Mouse (Mus musculus) CD4-positive, CD25-positive, alpha-beta regulatory T cell, adult 4 months (primary cell): ENCODE data around the gene Lhx2. TPM values are rescaled to one million over a fixed set of nuclear protein-coding genes. Genes with fewer than 3 reads are reported as not detected.

Source experiments
- ATAC-seq: one replicate; pipeline ENCODE4 v1.8.0; 2017
- polyA plus RNA-seq, 2 experiments: library from polyadenylated mRNA; unstranded; fragments of 100-300 nt; shearing (Covaris generic); gene quantifications; one replicate each; pipeline ENCODE4 v1.2.1; 2017

Gene Lhx2
- polyA plus RNA-seq, 2 experiments from 2014 or later, result not detected

DNA sequence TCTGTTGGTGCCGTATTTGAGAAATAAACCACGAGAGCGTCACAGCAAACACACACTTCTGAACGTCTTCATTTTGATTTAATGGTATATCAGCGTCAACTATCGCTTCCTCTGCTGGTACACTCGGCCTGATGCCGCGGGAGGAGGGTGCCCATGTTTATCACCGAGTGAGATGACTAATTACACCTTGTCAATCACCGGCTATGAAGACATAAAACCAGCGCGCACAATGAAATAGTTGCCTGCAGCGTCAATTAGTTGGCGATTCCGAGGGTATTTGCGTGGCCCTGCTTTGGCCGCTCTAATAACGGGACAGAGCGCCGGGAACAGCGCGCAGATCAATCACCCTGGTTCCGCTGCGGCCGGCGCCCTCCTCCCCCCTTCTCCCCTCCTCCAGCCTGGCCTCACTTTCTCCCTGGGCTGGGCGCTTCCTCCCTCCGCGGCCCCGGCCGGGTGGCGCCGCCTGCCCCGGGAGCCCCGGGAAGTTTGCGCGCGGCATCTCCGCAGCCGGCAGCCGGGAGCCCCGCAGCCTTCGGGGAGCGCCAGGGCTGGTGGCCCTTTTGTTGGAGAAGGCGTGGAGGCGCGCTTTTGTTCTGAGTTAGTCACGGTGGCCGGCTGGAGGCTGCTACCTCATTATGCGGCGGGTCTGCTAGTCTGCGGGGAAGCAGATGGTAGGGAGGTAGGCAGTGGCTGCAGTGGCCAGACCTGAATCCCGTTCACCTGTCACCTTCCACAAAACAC lies 8.9 kb downstream of the Lhx2 start:
- peak; percentile 32 for ATAC-seq

DNA sequence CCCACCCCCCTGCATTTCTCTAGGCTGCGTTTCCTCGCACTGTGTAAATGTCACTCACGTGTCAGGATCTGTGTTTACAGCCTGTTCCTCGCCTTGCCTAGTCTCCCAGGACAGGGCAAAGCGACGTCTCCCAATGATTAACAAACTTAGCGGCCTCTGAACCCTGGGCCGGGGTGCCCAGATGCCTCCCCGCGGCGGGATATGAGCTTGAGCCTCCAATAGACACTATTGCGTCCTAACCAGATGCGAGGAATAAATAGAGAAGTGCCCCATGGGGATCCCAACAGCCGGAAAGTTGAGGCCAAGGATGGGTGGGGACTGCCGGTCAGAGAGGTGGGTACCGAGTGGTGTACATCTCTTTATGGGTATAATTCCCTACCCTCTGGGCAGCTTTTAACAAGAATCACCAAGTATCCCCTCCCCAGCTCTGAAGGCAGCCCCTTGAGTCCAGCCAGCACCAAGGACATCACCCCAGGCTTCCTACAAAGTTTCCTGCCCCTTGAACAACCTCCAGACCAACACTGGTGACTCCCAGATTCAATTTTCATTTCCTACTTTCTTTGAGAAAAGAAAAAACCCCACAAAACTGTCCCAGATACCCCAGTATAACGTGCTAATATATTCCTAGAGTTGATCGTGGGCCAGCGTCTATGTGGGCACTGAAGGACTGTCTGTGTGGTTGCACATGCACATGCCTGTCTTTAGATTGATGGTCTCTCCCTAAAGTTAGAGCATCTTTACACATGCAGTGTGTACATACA lies 9.8 kb downstream of the Lhx2 start:
- ATAC-seq, result no peak

DNA sequence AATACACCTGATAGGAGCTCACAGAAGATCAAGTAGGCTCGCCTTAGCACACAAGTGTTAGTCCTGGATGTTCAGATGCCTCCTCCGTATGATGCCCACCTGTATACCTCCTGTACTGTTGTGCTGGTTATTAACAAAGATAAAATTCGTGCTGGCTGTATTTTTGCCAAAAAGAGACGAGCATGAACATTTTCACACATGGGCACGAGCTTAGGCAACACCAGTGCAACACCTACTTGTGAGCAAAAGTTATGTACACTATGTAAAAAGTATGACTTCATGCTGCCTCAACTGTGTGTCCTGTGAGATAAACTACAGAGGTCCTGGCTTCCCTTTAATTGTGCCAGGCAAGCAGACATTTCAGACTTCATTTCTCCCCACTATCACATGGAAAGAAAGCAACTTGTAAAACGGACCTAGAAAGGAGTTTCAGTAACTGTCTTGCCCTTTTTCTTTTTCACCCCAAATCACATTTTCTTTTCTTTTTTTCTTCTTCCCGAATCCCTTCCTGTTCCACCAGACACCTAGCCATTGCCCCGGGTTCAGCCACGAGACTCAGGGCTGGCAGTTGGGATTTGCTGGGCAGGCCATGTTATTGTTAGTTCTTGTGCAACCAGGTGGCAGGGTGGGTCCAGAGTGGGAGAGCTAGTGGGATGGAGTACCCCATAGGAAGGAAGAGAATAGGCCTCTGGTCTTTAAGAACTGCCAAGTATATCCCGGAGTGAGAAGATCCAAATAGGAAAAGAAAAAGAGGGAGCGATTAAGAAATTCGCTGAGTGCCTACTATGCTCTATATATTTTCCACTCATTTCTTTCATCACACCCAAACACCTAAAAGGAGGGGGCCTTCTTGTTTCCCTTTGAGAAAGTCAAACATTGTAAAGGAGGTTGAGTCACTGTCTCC lies 10.6 kb downstream of the Lhx2 start:
- ATAC-seq, result no peak

DNA sequence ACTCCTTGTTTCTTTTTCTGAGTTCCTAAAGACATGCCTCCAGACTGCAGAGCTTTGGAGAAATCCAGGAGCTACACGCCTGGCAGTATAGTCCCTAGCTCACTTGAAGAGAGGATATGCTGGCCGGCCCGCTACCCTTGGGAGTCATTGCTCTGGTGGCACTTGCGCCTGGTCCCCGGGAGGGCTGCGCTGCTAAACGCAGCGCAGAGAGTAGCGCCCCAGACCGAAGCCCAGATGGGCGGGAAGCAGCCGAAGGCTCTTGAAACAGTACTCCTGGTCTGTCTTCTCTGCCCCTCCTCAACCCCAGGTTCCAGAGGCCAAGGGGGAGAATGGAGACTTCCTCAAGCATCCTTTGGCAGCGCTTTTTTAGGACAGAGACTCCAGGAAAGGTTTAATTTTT lies 11.3 kb downstream of the Lhx2 start:
- no peak for ATAC-seq

DNA sequence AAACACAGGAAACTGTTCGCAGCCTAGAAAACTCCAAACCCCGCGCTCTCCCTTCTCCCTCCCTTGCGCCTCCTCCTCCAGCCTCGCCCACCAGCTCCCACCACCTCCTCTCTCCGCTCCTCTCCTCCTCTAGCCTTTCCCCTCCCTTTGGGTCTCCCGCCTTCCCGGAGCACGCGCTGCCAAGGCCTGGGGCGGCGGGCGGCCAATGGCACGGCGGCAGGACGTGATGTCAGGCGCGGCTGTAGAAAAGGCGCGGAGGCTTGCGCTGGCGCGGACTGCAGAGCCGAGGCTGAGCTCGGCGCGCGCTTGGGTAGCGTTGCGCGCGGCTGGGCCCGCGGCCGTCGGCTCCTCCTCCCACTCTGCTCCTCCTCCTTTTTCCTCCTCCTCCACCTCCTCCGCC lies 11.7 kb downstream of the Lhx2 start:
- peak; percentile 72 for ATAC-seq

- ATAC-seq, result no peak
These were observed 12.7 kb downstream of the Lhx2 start for GRCm38 (mm10) chr2:38351641-38352320.

- ATAC-seq, result no peak
These were observed 13.4 kb downstream of the Lhx2 start for GRCm38 (mm10) chr2:38352321-38353007.

- ATAC-seq, result no peak
These were observed 13.9 kb downstream of the Lhx2 start for GRCm38 (mm10) chr2:38353008-38353379.

DNA sequence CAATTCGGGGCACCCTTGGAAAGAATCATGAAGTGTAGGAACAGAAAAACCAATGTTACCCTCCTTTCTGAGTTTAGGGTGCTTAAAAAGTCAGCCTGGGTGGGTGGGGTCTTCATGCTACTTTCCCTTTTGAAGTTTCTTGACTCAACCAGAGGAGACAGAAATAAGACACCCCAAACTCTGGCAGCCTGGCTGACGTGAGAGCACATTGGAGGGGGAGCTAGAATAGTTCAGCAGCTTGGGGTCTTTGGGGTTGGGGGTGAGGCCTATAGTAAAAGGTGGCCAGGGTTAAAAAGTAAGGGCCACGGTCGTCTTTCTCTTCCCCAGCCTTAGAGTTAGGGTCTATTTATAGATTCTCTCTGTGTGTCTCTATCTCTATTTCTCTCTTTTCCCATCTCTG lies 14.6 kb downstream of the Lhx2 start:
- no peak for ATAC-seq

GRCm38 (mm10) chr2:38354179-38354716 lies 15.2 kb downstream of the Lhx2 start:
- no peak for ATAC-seq

- ATAC-seq, result no peak
These were observed 15.8 kb downstream of the Lhx2 start for GRCm38 (mm10) chr2:38354717-38355510.

DNA sequence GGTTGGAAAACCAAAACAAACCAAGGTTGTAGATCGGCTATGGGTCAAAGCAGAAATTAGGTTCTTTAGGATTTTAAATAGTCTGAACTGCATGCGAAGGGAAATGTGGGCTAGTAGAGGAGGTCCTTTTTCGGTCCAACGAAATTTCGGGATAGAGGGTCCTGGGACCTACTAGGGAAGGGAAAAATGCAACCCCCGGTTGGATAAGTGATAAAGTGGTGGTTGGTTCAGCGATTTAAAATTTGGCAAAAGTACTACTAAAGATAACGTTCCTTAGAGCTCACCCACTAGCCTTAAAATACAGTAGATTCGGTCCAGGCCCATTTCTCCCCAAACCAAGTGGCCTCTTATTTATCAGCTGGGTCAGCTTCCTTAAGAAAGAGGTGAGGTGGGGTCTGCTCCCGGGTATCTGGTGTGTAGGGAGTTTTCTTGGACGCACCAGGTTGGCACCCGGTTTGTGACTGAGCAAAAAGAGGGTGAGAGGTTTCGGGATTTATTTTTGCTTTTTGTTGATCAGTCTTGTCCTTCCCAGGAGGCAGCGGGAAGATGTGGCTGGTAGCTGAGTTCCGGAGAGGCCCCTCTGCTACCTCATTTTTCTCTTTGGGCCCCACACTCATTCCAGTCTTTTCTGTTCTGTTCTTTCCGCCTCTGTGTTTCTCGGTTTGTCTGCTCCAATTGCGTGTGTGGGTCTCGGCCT lies 16.8 kb downstream of the Lhx2 start:
- no peak for ATAC-seq

DNA sequence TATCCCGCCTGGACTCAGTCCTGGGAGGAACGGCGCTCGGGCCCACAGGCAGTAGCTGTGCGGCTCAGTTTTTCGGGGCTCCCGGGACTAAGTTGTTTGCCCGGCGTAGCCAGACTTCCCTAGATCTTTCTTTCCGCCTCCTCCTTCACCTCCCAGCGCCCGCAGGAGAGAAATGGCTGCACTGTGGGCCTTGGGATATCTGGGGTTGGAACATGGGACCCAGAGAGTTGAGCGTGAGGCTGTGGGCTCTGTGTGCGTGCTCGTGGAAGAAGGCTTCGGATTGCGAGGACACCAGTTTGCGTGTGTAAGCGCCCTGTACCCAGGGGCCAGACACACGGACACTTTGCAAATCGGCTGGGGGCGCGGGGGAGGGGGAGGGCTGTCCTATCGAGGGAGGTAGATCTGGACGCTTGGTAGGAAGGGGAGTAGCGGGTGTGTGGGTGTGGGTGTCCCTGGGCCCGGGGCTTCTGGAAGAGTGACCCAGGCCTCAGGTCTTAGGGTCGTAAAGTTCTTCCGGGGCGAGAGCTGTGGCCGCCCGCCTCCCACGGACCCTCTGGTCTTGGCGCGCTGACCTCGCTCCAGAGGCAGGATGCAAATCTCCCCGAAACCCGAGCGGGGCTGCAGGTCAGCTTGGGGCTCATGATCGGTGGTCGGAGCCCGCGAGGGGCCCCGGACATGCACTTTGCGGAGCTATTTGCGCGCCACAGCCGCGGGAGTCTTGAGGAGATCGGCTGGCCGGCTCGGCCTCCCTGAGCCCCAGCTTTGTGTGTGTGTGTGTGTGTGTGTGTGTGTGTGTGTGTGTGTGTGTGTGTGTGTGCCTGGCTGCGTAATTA lies 17.6 kb downstream of the Lhx2 start:
- no peak for ATAC-seq

DNA sequence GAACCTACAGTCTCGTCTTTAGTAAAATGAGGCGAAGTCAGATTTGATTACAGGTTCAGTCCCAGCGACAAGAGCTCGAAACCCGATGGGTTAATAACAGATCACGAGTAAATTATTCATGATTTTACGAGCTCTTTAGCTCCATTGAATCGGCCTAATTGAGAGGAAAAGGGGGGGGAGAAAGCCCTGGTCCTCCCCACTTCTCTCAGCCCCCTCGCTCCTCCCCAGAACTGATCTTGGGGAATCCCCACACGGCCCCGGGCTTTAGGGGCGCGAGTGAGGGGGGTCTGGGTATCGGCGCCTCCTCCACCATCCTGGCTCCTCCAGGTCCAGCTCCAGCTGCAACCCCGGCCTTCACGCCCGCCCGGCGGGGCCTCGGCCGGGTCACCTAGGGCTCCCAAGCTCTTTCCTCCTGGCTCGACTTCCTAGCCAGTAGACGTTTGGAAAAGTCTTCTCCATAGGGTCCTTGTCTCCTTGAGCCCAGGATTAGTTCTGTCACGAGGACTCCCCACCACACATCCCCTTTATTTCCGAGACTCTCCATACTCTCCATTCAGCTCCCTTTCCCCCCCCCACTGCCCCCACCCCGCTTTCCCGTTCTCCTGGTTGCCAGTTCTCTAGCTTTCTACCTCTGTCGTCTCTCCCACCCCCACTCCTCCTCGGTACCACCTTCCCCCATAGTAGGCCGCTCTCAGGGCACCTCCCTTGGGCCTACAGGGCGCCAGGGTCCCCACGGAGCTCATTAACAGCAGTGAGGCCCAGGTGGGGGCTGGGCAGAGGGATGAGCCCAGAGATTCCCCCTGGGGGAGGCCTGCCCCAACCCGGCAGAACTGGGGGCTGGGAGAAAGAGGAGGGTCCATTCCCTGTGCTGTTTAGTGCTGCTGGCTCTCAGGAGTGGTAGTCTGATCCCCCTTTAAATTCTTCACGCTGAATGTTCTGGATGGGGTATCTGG lies 18.5 kb downstream of the Lhx2 start:
- no peak for ATAC-seq

GRCm38 (mm10) chr2:38358611-38359010 lies 19.5 kb downstream of the Lhx2 start:
- no peak for ATAC-seq

- ATAC-seq, result no peak
These were observed 20.1 kb downstream of the Lhx2 start for GRCm38 (mm10) chr2:38359186-38359585.

DNA sequence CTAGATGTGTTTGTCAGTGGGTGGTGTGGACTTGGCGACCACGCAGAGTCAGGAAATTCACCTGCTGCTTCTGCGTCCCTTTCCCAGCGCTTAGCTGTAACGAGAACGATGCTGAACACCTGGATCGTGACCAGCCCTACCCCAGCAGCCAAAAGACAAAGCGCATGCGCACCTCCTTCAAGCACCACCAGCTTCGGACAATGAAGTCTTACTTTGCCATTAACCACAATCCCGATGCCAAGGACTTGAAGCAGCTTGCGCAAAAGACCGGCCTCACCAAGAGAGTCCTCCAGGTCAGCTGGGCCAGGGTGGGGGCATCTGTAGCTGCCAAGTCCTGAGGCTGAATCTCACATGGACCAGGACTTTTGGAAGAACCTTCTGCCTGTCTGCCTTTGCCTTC lies 20.7 kb downstream of the Lhx2 start:
- ATAC-seq, result no peak

DNA sequence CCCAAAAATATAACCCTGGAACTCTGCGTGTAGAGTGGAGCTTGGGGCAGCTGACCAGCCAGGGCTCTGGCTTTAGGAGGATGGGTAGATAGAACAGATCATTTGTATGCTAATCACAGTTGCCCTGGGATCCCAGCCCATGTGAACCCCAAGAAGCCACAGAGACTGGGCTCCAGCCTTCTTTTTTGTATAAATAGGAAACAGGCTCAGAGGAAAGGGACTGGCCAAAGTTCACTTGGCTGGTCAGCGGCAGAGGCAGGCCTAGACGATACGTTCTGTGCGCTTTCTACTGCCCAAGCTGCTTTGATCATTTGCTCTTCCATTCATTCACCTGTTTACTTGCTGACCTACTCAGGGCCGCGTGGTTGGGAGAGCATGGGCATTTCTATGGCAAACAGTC lies 27.1 kb downstream of the Lhx2 start:
- ATAC-seq, result no peak
